Mouse (Mus musculus) erythroid progenitor cell, adult 5-6 weeks (primary cell): ENCODE results near the gene Vwa8. TPM values are rescaled to one million over a fixed set of nuclear protein-coding genes. Genes with fewer than 3 reads are reported as not detected.
"Not testable (repeated sequence)": the region's sequence is repeated elsewhere in the genome, so short reads cannot be mapped to it uniquely, and the experiment has no call there.

ENCODE experiments used
- ATAC-seq: replicated peaks from 2 replicates; pipeline ENCODE4 v1.8.0; 2016; ENCODE audit warnings: moderate number of reproducible peaks, mild to moderate bottlenecking, moderate TSS enrichment, inconsistent platforms; ENCODE audit not compliant: poor library complexity, low FRiP score, severe bottlenecking
- total RNA-seq, 2 experiments: library from RNA; stranded (forward) in 1 of 2; stranded (reverse) in 1 of 2; fragments of 150-400 nt in 1 of 2; fragments of 186-747, 209-891 nt in 1 of 2; gene quantifications; 2 replicates each; pipeline versions ENCODE4 v1.2.3 to v1.2.4; 2015 to 2017; ENCODE audit warnings: low replicate concordance in 2 of 2

The Vwa8 gene
- total RNA-seq, 2 experiments from 2014 or later, result 2.7 to 5.0 TPM

DNA sequence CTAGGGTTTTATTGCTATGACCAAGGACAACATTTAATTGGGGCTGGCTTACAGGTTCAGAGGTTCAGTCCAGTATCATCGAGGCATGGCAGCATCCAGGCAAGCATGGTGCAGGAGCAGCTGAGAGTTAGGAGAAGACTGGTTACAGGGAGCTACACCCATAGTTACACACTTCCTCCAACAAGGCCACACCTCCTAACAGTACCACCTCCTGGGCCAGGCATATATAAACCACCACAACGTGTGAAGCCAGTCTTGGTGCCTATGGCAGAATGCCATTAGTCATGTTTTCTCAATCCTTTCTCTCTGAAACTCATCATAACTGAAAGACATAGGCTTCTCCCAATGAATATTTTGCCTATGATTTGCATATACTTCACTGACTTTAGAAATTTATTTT, 106.9 kb downstream of the Vwa8 start:
- no peak for ATAC-seq

DNA sequence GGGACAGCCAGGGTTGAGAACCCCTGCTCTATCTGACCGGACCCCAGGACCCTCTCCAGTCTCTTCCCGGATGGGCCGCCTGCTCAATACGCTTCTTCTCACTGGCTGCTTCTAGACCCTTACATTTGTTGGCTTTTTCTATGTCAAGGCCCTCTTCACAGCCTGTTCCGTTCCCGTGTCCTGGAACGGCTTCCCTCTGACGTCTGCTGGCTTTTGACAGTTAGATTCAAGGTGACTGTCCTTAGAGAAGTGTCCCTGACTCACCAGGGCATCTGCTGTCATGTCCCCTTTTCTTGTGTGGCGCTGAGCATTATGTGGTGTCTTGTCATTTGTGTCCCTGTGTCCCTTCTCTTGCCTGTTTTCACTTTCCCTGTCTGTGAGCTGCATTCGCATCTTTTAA, 121.8 kb downstream of the Vwa8 start:
- ATAC-seq, result no peak

DNA sequence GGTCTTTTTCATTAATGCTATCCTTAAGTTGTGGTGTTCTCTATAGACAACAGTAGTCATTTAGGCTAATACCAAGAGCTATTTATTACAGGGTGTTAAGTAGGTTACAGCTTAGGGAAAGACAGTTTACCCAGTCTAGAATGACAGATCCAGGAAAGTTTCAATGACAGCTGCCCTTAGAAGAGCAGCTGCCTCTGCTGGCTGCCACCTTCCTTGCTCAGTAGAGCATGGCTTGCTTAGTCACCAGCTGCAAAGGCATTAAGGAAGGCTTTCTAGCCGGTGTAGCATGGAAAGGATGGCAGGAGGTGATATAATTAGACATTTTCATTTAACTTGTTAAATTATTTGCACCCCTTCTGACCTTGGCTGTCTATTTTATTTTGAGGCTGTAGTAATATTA, 123.6 kb downstream of the Vwa8 start:
- no peak for ATAC-seq

DNA sequence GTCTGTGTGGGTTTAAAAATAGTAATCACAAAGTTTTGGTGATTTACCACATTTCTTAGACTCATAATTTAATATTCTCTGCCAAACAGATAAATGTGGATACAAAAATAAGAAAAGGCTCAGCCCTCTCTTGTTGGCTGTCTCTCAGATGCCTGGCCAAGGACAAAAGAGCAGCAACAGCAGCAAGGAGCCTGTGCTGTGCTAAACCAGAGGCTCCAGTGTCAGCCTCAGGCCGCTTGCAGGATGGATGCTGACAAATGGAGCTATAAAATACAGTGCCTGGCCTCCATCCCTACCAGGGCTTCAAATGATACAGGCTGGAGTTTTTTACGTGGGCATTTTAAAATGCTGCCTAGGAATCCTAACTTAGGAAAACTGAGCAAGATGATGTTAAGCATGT, 134.3 kb downstream of the Vwa8 start:
- no peak for ATAC-seq

DNA sequence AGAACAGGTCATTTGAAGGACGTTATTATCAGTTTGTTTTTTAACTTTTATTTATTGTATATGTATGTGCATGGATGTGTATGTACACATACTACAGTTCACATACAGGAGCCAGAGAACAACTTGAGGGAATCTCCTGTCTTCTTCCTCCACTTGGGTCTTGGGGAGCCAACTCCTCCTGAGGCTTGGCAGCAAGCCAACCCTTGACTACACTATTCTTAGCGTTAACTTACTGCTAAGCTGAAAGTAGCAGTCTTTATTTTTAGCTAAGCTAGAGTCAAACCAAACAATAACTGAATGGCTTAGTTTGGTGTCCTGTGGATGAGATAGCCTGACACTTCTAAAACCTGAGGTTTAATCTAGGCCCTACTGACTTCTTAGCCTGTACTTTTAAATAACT, 135.4 kb downstream of the Vwa8 start:
- ATAC-seq, result no peak

DNA sequence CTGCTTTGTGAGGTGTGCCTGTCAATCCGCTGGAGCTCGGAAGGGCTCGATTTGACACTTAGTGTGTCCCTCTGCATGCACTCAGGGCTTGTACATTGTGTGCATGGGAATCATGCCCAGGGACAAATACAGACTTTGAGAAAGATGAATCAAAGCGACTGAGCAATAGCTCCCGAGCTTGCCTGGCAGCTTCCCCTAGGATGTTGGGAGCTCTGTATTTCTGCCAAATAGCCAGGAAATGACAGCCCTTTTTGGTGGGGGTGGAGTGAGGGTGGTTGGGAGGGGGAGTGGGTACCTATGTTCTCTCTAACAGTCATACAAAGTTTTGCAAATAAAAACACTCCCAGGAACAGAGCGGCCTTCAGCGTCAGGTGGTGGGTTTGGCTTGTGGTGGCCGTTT, 138.7 kb downstream of the Vwa8 start:
- no peak for ATAC-seq

DNA sequence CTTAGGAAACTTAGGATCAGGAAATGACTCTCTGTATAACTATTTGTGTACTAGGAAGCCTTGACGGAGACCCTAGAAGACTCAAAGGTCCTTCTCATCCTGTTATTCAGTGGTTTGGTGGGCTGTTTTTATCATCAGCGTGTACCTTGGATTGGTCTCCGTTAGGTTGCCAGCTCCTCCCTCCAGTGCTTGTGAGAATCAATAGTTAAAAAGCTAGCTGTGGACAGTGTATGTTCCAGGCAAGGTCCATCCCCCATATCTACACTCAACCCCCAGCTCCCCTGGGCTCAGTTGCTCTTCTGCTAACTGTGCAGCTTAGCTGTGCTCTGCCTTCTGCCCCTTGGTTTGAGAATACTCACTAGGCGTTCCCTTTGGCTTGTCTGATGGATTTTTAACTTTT, 143.6 kb downstream of the Vwa8 start:
- no peak for ATAC-seq

DNA sequence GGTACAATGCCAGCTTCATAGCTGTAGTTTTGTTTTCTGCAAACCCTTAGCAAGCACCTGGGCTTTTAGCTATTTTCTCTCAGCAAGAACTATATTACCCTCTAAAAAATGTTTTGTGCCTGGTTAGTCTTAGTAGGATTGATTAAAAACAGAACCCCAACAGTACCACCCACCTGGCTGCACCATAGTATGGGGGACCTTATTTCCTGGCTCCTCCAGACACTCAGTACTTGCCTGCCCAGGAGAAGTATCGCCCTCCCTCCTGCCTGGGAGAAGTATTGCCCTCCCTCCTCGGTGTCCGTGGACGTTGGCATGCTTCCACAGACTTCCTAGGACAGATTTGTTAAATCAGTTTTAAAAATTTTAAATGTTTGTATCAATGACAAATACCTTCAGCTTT, 144.7 kb downstream of the Vwa8 start:
- no peak for ATAC-seq

DNA sequence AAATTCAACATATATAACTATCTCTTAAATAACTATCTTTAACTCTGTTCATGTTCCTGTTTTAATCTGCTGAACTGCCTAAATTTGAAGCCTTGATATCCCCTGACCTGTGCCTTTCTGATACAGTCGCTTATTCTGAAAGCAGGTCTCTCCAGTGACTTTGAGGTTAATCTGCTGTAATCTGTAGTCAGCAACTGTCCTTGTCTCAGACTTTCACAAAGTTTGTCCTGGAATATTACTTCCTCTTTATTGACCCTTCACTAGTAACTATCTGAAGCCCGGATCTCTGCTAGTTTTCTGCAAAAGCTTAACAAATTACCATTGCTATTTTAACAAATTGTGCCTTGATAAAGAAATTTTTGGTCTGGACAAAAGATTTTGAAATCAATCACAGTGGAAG, 147.5 kb downstream of the Vwa8 start:
- no peak for ATAC-seq

DNA sequence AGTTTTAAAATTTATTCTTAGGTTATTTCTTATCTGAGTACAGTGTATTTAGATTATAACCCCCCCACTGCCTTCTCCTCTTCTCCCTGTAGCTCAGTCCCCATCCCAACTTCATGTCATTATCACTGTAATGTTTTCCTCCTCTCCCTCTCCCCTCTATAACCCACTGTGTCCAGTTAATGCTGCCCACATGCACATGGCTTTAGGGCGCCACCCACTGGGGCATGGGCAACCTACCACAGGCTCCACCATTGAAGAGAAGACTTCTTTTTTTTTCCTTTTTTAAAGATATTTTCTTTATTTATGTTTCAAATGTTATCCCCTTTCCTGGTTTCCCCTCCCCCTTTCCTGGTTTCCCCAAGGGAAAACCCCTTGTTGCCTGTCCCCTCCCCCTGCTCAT, 154.7 kb downstream of the Vwa8 start:
- no peak for ATAC-seq

DNA sequence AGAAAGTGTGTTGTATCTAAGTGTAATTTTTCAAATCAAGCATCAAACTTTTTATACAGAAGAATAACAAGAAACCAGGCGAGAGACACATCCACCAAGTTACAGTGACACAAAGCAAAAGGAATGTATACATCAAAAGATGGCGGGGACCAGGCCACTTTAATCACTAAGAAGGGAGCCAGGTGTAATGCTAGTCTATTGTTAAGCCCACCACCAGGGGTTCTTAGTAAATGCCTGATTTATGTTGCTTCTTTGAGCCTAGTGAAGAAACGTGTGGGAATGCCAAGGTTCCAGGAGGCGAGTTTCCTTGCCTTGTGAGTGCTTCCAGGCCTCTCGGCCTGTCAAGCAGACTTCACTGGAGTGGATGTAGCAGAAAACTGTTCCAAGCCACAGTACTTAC, 168.9 kb downstream of the Vwa8 start:
- ATAC-seq, result not testable (repeated sequence)

DNA sequence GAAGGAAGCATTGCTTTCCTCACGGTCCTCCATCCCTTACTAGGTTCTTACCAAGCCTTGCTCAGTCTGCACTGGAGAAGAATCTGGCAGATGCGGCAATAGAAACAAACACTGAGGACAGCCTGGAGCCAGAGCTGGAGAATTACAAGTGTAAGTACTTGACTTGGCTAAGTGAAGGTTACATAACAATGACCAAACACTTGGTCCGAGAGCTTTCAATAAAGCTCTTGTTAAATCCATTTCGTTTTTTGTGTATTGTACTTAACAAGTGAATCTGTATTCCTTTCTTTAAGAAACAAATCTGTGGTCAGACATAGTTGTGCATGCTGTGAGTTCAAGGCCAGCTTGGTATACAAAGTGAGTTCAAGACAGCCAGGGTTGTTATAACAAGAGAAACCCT, 169.7 kb downstream of the Vwa8 start:
- ATAC-seq, result no peak

DNA sequence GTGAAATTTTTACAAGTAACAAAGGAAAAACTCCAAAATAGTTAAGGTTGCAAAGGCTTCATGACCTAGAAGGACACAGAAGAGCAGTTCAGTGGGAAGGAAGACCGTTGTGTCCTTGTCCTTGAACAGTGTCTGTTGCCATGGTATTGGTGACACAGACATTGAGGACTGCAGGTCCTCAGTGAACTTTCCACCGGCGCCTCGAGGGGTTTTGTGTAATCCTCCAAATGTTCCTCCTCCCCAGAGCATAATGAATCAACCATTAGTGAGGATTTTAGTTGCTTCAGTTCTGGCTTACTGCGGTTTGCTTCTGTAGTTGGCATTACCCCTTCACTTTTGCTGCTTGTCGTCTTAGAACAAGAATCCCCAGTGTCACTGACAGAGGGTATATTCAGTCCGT, 172.9 kb downstream of the Vwa8 start:
- ATAC-seq, result no peak

DNA sequence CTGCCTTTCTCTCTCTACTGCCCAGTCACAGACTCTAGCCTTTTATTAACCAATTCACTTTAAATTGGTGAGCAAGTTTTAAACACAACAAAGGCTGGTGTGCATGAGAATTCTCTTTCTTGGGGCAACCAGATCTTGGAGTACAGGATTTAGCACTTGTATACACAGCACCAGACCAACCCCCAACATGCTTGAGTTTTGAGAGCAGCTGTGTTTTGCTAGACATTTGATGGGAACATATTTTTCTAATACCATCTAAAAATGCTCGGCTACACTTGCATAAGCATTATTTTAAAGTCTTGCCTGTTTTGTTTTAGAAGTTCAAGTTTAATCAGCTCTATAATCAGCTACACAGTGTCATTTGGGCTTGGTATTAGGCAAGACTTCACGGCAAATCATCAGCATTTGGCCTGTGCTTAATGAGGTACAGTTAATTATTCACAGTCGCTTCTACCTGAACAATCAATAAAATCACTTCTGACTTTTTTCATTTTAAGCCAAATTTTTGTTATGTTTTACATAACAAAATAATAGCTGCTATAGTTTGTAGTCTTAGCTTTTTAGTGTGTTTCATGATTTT, 180.2 kb downstream of the Vwa8 start:
- ATAC-seq, result no peak

DNA sequence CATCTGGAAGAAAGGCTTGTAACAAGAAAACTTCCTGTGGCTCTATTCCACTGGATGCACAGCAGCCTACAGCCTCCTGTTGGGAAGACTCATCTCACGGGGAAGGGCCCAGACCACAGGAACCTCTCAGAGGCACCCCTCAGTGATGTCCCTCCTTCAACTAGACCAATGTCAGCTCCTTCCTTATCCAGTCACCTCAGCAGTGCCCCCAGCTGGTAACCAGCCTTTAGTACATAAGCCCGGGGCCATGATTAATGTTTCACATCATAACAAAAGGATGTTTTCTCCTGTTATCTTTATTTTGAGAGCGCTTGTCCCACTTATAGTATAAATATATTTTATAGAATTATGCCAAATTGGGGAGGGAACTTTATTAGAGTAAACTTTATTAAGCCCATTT, 181.9 kb downstream of the Vwa8 start:
- ATAC-seq, result no peak

DNA sequence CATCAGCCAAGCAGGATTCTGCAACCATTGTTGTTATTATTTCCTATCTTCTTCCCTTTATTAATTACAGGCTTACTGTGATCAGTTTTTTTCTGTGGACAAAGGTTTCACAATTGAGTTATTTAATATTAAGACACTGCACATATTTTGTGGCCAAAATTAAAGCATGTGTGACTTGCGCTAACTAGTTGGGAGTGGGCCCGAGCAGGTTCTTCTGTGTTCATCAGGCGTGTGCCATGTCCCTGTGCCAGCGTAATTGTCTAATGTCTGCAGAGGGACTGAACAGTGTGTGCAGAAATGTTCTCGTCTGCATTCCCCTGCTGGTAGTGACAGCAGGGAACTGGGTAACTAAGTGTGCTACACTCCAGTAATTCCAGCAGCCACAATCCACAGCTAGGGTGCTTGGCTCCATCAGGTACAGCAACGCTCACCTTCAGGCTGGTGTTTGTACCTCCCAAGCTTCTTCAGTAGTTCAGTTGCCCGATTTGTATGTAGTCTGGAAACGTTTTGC, 182.4 kb downstream of the Vwa8 start:
- no peak for ATAC-seq

DNA sequence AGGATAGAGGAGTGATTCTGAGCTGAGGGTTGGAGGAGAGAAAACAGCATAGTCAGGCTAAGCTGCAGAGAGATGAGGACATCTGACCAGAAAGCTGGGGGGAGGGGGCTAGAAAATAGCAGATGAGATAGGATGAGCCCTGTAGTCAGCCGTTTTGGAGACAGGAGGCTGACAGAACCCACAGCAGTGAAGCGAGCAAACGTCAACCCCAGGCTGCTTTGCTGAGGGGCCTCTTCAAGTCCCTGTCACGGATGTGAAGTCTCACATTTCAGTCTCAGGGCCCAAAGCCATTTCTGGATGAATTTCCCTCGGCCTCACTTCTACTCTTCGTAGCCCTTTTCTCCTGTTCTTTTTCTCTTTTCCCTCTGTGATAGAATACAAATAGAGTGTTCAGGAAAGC, 184.5 kb downstream of the Vwa8 start:
- no peak for ATAC-seq

DNA sequence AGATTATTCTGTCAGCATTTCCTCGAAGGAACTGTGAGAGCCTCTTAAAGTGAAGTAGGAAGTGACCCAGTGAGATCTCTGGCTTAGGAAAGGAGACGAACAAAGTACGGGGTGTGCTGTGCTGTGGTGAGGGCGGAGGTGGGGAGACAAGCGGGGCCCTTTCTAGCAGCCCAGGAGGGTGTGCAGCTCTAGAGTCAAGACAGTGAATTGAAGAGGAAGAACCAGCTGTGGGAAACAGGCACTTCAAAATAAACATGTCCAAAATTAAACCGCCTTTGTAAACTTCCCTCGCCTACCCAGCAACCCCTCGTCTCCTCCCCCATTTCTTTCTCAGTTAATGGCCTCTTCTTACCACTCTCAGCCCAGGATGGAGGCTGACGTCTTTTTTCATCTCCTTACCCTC, 185.7 kb downstream of the Vwa8 start:
- ATAC-seq, result no peak

DNA sequence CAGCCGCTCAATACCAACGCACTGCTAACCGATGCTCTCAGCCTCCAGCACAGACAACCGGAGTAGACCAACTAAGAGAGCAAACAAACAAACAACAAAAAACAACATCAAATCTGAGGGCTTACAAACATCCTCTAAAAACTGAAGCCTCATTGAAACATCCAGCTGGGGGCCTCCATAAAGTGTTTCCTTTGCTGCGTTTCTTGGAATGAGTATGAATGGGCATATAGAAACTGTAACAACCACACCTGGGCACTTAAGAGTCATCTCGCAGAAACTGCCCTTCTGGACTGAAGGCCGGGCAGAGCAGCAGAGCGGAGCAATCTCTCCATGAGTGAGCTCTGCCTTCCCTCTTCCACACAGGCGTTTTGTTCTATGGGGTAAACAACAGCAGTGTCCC, 186.7 kb downstream of the Vwa8 start:
- ATAC-seq, result no peak

DNA sequence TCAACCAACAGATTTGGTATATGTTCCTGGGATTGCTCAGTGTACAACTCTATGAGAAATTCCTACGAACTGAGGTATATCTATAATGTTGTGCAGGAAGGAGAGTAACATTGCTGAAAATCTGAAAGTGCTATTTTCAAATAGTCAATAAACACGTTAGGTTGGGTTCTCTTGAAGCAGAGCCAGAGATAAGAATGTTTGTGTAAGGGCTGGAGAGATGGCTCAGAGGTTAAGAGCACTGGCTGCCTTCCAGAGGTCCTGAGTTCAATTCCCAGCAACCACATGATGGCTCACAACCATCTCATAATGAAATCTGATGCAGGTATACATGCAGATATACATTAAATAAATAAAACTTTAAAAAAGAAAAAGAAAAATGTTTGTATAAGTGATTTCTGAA, 198.3 kb downstream of the Vwa8 start:
- ATAC-seq, result no peak

DNA sequence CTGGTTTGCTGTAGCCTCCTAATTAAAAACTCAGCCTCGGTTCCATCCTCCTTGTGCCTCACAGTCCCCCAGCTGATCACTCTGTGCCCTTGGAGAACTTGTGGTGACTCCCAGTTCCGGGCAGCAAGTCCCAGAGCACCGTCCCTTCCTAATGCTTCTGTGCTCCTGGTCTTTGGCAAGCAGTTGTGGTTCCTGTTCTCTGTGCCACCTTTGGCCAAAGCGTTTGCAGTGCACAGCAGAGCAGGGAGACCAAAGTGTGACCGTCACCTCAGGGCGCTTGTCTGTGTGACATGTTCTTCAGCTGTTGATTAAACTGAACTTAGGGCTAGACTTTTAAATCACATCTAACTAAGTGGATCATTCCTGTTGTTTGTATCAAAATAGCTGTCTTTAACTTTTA, 199.1 kb downstream of the Vwa8 start:
- no peak for ATAC-seq

DNA sequence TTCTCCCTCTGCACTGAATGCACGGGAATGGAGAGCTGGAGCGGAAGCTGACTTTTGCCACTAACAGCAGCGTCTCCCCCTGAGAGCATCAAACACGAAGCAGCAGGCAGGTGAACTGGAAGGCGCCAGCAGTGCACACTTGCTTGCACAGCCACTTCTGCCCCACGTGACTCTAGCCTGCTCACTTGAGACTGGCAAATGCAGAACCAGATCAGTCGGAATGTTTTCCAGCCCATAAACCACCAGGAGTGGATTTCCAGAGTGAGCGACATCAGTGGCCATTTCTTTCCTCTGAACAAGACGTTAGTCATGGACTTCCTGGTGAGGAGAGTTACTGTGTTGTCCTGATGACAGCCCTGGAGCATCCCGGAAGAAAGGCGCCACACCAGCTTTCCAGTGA, 200.7 kb downstream of the Vwa8 start:
- ATAC-seq, result no peak

DNA sequence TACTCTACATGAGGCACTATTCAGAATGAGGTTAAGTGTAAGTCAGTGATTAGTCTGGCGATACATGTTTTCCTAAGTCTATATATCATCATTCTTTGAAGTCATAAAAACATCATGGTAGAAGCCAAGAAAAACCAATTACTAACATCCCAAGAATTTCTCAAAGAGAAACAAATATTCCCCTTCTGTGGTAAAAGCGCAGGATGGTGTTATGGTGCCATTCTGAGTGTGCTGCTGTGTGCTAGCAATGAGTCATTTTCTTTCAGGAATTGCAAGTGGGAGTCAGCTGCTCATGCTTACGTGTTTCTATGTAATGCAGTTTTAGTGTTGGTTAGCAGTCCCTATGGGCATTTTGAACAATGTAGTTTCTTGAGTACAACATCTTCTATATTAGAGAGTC, 216.8 kb downstream of the Vwa8 start:
- no peak for ATAC-seq
